Mouse (Mus musculus) thymus, adult 18-20 months (tissue): ENCODE results near the gene Vkorc1l1.
A peak's percentile ranks its signal among the peaks of the same experiment; 100 is the strongest.
"Not testable (repeated sequence)": the region's sequence is repeated elsewhere in the genome, so short reads cannot be mapped to it uniquely, and the experiment has no call there.

Experiments
- DNase-seq, 2 experiments: peaks; one replicate each; pipeline ENCODE4 v3.0.0; 2022; ENCODE audit warnings: mixed read lengths in 2 of 2

Vkorc1l1 gene

DNA sequence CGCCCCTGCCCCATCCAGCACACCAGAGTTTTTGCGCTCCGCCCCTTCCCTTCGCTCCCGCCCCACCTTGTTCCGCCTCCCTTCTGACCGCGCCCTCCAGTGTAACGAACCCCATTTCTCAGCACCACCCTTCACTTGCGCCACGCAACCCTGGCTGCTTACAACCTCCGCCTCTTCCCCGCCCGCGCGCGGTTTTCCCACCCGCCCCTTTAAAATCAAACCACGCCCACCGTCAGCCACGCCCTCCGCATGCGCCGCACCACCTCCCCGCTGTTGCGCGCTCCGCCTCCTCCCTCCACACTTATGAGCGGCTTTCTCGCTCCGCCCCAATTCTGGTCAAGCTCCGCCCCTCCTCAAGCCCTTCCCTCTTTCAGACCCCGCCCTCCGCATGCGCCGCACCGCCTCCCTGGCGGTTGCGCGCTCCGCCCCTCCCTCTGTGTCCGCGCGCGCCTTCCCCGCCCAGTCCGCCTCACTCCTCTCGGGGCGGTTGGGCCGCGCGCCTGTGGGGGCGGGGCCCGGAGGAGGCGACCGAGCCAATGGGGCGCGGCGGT, at the start of gene Vkorc1l1:
Vkorc1l1 (plus strand) TSS at position 476 of the 551 bp plus-strand sequence.
- peak; percentile 97 for DNase-seq

DNA sequence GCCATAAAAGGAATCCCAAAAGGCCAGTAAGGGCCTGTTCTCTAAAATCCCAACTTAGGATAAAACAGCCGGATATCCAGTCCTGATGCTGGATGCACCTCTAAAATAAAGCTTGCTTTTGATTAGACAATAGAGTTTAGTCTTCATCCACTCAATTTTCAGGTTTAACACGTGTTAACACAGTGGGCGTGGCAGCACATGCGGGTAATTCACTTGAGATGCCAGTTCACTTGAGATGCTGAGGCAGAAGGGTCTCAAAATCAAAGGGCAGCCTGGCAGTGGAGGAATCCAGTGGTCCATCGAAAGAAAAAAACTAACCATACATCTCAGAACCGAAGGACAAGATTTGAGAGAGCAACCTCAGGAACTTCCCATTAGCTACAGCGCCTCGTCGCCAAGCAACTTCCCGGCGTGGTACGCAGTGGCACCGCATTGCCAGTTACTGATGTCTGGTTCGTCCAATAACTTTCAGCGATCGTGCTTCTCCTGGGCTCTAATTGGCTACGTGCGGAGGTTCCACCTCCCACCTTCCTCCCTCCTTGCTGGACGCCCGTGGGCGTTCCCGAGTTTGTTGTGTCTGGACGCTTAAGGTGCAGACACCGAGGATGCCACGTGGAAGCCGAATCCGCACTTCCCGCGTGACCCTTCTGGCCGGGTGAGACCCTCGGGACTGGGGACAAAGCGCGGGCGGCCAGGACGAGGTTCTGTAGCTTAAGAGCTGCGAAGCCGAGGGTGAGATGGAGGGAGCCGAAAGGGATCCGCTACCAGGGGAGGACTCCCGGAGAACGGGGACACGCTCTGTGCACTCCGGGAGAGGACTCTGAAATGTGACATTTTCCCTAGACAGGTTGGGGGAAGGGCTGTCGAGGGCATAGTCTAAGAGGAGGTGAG, 46.3 kb upstream of the Vkorc1l1 start, which contains the start of gene Zbed5:
Zbed5 (plus strand) TSS at position 526 of the 891 bp plus-strand sequence.
- peak; percentile 66 to 76 for DNase-seq

DNA sequence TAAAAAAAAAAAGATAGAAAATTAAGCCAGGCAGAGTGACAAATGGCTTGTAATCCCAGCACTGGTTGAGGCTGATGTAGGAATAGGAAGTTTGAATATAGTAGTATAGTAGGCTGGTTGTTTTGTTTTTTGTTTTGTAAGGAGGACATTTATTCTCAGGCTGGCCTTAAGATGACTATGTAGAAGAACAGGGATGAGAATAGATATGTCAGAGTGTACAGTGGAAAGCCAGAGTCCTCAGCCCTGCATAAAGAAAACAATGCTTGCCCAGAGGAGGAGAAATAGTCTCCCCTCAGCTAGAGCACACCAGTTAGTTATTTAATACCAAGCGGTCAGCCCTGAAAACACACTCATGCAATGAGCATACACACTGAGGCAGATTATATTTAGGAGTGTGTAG, 43.3 kb upstream of the Vkorc1l1 start, which contains the start of gene Phkg1:
Phkg1 (minus strand) TSS at position 101 of the 400 bp plus-strand sequence.
- no peak for DNase-seq

GRCm38 (mm10) chr5:129907775-129908174, 34.0 kb upstream of the Vkorc1l1 start:
- DNase-seq = no peak

- peak; percentile 68 to 70 for DNase-seq
These were observed 33.4 kb upstream of the Vkorc1l1 start, which contains the start of gene Nupr1l for GRCm38 (mm10) chr5:129908242-129908965. Gene Nupr1l (plus strand): TSS chr5:129908540.

- no peak for DNase-seq
These were observed 32.6 kb upstream of the Vkorc1l1 start for GRCm38 (mm10) chr5:129909147-129909546.

GRCm38 (mm10) chr5:129909591-129909990, 32.2 kb upstream of the Vkorc1l1 start:
- DNase-seq = no peak

DNA sequence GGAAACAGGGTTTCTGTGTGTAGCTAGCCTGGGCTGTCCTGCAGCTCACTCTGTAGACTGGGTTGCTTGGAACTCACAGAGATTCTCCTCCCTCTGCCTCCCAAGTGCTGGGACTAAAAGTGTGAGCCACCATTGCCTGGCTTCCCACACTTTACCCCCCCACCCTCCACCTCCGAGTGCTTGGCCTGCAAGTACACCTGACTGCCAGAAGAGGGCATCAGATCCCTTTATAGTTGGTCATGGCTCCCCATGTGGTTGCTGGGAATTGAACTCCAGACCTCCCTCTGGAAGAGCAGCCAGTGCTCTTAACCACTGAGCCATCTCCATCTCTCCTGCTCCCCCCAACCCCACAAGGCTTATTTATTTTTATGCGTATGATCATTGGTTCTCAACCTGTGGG, 27.7 kb upstream of the Vkorc1l1 start:
- DNase-seq = no peak

DNA sequence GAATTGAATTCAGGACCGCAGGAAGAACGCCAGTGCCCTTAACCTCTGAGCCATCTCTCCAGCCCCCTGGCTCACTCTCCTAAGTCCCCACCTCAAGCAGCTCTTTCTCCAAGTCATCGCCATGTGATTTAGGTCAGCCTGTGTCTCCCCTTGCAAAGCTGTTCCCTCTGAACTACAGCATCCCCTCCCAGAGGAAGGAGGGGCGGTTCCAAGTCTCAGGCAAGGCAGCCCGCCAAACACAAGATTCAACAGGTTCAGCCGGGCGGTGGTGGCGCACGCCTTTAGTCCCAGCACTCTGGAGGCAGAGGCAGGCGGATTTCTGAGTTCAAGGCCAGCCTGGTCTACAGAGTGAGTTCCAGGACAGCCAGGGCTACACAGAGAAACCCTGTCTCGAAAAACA, 26.3 kb upstream of the Vkorc1l1 start:
- DNase-seq = not testable (repeated sequence)

DNA sequence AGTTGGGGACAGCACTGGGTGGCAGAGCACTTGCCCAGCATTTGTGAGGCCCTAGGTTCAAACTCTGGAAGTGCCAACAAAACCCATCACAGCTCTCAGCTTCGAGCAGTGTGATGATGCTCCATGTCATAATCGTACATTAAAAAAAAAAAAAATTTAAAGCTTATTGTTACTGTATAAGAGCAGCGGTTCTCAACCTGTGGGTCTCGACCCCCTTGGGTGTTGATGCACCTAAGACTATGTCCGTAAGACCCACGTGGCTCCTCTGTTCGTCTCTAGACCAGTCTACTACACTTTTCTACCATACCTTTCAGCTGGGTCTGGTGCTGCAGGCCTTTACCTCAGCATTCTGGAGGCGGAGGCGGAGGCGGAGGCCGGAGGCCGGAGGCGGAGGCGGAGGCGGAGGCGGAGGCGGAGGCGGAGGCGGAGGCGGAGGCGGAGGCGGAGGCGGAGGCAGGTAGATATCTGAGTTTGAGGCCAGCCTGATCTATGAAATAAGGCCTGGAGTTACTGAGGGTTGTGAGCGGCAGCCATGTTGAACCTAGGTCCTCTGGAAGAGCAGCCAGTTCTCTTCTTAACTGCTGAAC, 23.6 kb upstream of the Vkorc1l1 start:
- no peak for DNase-seq

DNA sequence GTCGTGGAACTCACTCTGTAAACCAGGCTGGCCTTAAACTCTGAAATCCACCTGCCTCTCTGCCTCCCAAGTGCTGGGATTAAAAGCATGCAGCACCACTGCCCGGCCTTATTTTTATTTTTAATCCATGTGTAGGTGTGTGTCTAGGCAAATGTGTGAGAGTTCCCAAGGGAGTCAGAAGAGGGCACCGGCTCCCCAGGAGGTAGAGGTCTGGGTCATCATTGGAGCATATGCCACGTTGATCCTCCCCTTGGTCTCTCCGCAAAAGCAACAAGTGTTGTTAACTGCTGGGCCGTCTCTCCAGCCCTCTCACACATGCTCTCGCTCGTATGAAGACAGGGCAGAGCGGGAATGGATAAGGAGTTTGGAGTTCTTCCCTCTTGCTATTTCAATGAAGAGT, 23.0 kb upstream of the Vkorc1l1 start:
- no peak for DNase-seq

DNA sequence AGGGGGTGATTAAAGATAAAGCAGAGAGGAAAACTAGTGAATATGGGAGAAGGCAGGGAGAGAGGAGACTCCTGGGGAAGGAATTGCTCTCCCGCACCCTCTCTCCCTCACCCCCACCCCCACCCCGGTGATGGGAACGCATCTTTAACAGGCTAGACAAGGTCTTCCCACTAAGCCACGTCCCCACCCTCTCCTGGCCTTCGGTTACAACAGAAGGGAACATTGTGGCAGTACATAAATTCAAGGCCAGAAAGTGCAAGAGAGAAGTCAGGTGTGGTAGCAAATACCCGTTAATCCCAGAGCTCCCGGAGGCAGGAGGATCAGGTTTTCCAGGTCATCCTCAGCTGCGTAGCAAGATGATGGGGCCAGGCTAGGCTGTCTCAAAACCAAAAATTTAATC, 22.4 kb upstream of the Vkorc1l1 start:
- DNase-seq = no peak

DNA sequence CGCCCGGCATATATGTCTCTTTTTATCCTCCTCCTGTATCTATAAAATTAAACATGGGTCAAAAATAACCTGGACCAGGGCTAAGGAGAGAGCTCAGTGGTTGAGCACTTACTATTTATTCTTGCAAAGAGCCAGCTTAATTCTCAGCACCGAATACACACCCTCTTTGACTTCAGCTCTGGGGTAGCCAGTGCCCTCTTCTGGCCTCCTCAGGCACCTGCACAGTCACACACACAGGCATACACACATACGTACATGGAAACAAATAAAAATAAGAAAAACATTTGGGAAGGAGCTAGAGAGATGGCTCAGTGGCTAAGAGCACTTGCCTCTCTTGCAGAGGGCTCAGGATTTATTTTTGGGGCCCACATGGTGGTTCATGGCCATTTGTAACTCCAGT, 19.8 kb upstream of the Vkorc1l1 start:
- DNase-seq = no peak

GRCm38 (mm10) chr5:129924820-129925452, 16.8 kb upstream of the Vkorc1l1 start:
- no peak for DNase-seq

GRCm38 (mm10) chr5:129925933-129926332, 15.8 kb upstream of the Vkorc1l1 start:
- DNase-seq = no peak

GRCm38 (mm10) chr5:129929924-129930855, 11.6 kb upstream of the Vkorc1l1 start:
- DNase-seq = no peak

- no peak for DNase-seq
These were observed 4.8 kb upstream of the Vkorc1l1 start for GRCm38 (mm10) chr5:129936941-129937340.

GRCm38 (mm10) chr5:129940281-129940680, 1.5 kb upstream of the Vkorc1l1 start:
- no peak for DNase-seq

- no peak for DNase-seq
These were observed 855 bp upstream of the Vkorc1l1 start for GRCm38 (mm10) chr5:129940736-129941494.
